Mouse (Mus musculus) naive thymus-derived CD4-positive, alpha-beta T cell, adult 2 months (primary cell): ENCODE measurements around the gene Zfp974.
A peak's percentile ranks its signal among the peaks of the same experiment; 100 is the strongest.
"Not testable (repeated sequence)": the region's sequence is repeated elsewhere in the genome, so short reads cannot be mapped to it uniquely, and the experiment has no call there.

Experiments
- DNase-seq: peaks from one replicate; pipeline ENCODE4 v3.0.0-alpha.2; 2011; ENCODE audit warnings: low read depth

Gene Zfp974

GRCm38 (mm10) chr7:27928818-27929695 lies at the start of gene Zfp974:
Gene Zfp974, minus strand, starts transcription at chr7:27929460.
- peak; percentile 81 for DNase-seq

- not testable (repeated sequence) for DNase-seq
Observed at GRCm38 (mm10) chr7:27949451-27949850, 20.2 kb upstream of the Zfp974 start.

GRCm38 (mm10) chr7:27941869-27942268 lies 12.6 kb upstream of the Zfp974 start:
- DNase-seq, result peak; percentile 71

GRCm38 (mm10) chr7:27933800-27934158 lies 4.5 kb upstream of the Zfp974 start:
- DNase-seq, result not testable (repeated sequence)

GRCm38 (mm10) chr7:27933050-27933799 lies 4.0 kb upstream of the Zfp974 start:
- peak; percentile 83 for DNase-seq

GRCm38 (mm10) chr7:27927041-27927440 lies 2.2 kb downstream of the Zfp974 start:
- DNase-seq, result peak; percentile 39

- DNase-seq, result not testable (repeated sequence)
Observed at GRCm38 (mm10) chr7:27910952-27911351, 18.3 kb downstream of the Zfp974 start.

GRCm38 (mm10) chr7:27905061-27905848 lies 24.0 kb downstream of the Zfp974 start:
- no peak for DNase-seq

GRCm38 (mm10) chr7:27900601-27901000 lies 28.7 kb downstream of the Zfp974 start:
- no peak for DNase-seq

GRCm38 (mm10) chr7:27881721-27882120 lies 47.5 kb downstream of the Zfp974 start:
- no peak for DNase-seq

GRCm38 (mm10) chr7:27862578-27862977 lies 66.7 kb downstream of the Zfp974 start:
- DNase-seq, result not testable (repeated sequence)

- DNase-seq, result peak; percentile 85
Observed at GRCm38 (mm10) chr7:27860396-27861235, 68.6 kb downstream of the Zfp974 start.

GRCm38 (mm10) chr7:27859301-27860251 lies 69.7 kb downstream of the Zfp974 start:
- peak; percentile 14 for DNase-seq
